Mouse (Mus musculus) right cerebral cortex, adult 2 months (tissue): ENCODE measurements at regions not wholly inside any gene's neighbourhood (a gene's known extent, or its start where the extent isn't known, plus 50 kb on each side); places are given as distances from the start of the nearest gene placed in this dataset.
A peak's percentile ranks its signal among the peaks of the same experiment; 100 is the strongest.

Source experiments
- DNase-seq, 2 experiments: peaks; one replicate each; pipeline ENCODE4 v3.0.0; 2021 to 2022; ENCODE audit warnings: low spot score in 2 of 2

DNA sequence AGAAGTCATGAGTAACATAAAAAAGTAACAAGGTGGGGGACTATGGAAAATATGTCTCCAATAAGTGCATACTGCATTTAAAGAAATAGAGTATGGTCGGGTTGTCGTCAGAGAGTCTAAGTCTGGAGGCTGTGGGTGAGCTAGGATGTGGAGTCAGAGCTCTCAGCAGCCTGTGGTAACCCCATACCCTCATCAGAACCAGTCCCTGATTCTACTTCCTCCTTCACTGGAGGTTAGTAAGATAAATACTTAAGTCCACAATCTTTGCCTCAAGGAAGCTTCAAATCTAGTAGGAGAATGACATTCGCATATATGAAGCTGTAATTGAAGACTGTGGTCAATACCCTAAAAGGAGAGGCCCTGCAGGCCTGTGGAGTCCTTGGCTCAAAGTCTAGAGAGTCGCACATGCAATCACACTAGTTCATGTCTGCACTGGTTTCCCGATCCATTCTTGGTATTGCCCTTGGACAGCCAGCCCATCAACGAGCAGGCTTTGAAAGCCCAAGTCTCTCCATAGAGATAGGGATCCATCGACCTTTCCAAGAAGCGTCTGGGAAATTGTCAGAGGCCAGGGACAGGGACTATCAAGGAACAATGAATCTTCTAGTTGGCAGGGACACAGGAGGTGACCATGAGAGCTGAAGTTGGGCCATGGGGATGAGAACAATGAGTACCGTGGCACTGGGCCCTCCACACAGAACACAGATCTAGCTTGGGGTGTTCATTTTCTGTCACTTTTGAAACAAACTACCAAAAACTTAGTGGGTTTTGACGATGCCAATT, 200.3 kb downstream of the Zfp36l1 start:
- no peak for DNase-seq

DNA sequence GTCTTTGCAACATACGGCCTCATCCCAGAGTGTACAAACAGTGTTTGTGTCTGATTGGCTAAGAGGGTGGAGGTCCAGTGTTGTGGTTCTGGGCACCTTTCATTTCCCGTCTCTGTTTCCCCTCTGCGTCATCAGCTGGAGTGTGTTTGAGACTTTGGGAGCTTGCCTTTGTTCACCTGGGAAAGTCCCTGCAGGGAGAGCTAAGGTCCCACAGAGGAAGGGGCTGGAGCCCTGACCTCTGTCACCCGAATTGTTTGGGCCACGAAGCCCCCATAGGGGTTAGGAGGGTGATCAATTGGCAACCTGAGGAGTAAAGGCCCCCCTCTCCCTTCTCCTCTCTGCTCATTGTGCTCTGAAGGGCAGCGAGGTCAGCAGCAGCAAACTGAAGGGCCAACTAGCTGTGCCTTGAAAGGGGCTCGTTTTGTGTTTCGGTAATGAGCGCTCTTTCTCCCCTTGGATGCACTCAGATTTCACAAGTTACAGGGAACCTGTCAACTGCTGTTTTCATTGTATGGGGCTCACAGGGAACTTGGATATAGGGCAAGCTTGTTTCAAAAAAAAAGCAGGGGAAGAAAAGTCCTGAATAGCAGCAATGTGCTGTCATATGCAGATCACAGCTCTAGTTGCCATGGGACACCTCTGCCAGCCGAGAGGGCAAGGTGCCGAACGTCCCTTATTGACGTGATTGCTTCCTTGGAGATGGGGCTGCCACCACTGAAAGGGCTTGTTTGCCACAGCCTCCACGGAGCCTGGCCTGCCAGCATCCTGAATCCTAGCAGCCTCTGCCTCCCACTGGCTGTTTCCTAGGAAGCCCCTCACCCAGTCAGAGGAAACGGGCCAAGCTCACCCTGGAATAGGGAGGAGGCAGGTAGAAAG, 201.7 kb downstream of the Zfp36l1 start:
- DNase-seq, result peak; percentile 36 to 58

DNA sequence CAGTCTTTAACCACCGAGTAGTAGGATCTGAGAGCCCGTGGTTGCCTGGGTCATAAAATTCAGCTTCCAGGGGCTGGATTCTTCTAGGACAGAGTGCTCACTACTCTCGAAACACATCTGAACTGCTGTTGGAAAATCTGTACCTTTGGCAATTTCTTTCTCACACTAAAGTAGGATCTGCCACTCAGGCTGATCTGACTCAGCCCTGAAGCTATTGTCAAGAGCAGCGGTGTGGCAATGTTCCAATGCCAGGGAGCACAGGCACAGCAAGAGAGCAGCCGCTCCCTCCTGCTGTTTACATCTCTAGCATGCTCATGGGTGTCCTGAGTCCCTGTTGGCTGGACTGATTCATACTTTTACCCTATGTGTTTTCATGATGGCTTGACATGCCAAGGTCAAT, 205.2 kb downstream of the Zfp36l1 start:
- no peak for DNase-seq

DNA sequence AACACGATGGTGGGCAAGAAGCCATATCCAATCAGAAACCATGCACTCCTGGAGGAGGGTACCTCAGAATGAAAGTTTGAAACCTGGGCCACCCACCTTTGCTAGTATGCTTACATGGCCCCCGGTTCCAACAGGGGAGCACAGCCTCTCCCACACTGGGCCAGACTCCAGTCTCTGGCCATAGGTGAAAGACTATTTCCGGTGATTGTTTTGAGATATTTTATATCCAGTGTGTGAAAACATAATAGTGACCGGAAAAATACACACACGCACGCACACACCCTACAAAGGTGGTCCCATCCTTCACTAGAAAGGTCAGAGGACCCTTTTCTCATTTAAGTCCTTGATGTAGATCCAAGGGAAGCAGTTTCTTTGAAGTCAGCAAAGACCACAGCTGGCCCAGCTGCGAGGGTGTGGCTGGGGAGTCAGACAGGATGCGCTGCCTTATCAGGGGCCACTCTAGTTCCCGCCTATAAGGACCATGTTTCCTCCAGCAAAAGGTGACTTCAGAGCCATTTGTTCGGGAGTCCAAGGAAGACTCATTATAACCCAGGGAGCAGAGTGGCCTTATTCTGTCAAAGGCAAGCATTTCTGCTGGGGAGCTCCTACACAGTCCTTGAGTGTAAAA, 206.0 kb downstream of the Zfp36l1 start:
- DNase-seq, result no peak

DNA sequence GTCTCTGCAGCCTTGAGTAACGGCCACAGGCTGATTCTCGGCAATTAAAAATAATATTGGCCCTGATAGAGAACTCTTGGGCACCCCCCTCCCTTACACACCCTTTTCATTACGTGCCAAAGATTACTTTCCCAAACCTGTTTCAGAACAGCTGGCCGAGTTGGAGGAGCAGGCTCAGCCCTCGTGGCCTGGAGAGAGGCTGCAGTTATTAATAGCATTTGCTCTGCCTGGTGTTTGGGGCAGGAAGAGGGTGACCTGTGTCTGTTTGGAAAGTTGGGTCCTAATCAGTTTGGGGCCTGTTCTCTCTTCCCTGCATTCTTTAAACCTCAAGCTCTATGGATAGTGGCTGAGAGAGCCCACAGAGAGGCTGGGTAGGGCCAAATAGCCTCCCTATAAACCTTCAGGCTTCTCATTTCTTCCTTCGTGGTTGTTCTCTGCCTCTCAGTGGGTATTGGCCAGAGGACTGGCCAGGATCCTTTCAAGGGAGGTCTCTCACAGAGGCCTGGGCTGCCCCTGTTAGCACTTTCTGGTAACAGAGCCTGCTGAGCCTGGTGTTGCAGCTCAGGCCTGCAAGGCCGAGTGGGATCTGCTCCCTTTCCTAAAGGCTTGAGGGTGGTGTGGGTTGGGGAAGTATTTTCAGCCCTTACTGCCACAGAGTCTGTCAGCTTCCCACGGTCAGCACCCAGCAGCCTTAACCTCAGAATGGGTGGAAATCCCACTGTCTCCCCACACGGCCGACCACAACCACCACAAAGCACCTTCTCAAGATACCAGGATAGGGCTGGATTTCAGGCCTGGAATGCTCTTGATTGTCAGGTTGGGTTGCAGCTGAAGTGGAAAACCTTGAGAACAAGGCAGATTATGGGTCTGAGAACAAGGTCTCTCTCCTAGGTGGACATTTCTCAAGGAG, 206.7 kb downstream of the Zfp36l1 start:
- no peak for DNase-seq

DNA sequence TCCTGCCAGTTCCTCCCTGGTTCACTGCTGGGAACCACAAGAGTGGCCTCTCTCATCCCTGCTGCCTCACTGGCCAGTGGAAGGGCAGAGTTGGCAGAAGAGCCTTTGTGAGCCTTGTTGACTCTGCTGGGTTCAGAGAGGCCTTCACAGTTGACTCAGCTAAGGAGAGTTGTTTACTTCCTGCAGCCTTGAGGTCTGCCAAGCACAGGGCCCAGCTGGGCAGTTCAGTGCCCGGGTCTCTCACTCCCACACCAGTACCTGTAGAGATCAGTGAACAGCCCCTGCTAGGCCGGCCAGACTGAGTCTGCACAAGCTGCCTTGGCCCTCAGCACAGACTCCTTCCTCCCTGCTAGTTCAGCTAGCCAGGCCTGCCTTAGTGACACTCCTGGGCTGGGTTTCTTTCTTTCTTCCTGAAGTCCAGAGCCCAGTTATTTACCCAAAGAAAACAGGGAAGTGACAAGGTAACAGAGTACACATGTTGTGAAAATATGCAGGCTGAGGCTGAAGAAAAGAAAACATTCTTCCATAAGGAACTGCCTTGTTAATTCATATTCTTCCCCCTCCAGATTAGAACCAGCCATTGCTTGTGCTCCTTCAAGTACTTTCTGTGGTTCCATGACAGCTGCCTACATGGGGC, 207.8 kb downstream of the Zfp36l1 start:
- DNase-seq, result no peak

DNA sequence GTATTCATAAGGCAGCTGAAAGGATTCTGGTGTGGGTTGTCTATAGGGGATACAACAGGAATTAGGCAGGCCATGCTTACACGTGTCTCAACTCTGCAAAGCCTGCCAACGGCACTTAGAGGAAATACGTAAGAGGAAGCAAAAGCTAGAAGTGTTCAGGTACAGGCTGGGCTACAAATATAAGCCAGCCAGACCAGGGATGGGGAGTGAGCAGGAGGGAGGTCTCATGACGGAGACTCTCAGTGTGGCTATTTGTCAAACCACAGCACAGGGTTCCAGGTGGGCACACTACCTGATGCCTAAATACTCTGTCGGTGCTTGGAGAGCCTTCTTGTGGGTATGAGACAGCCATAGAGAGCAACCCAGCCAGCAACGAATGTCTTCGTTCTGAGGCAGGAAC, 210.1 kb downstream of the Zfp36l1 start:
- no peak for DNase-seq

DNA sequence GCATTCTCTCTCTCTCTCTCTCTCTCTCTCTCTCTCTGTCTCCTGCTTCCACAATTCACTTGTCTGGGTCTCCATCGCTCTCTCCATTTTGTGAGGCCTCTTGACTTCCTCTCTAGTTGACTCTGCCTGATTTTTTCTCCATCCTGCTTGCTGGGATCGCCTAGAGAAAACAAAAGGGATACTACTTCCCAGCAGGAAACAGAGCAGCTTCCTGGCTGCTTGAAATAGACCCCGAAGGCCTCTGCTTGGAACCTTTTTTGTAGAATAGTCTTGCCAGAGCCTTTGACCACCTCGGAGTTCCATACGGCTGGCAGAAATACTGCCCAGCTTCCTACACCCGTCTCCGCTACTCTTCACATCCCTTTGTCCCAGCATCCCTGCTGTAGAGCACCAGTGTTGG, 210.7 kb downstream of the Zfp36l1 start:
- no peak for DNase-seq

DNA sequence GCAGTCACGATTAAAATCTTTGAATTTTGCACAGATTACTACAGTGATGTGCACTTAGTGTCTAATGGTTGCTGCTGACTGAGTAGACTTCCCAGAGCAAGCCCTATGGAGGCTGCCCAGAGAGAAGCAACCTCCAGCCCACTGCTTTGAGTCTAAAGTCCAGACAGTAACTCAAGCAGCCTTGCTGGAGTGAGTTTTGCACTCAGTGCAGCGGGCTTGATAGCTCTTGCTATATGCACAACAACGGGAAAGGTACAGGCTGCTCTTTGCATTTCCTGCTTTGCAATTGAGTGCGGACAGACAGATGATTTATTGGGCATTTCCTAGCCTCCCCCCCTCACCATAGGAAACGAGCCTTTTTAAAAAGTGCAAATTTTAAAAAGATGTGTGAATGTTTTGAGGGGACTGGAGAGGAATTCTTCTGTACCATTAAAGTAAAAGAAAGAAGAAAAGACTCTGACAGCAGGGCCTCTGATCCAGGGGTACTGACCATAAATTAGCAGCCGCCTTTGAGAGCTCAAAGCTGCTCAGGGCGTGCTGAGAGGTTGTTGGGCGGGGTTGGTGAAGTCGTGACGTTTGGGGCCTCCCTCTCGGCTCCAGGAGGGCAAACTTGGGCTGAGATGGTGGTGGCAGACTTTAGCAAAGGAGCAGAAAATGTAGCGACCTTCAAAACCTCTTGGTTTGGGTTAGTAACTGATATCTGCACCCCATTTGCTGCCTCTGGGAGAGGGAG, 214.4 kb downstream of the Zfp36l1 start:
- no peak for DNase-seq

DNA sequence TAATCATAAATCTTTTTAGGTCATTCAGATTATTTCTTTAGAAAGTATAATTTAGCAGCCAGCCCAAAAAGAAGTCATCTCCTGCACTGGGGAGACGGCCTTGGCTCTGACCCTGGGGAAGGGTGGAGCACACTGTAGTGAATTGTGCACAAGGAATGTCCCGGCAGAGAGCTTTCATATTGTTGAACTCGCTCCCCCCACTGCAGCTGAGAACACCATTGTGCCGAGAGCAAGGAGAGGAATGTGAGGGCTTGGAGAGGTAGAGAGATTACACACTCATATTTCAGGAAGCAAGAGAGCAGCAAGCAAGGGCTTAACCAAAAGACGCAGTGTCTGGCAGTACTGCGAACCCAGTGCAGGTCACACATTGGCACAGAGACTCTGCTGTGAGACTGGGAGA, 216.8 kb downstream of the Zfp36l1 start:
- no peak for DNase-seq

DNA sequence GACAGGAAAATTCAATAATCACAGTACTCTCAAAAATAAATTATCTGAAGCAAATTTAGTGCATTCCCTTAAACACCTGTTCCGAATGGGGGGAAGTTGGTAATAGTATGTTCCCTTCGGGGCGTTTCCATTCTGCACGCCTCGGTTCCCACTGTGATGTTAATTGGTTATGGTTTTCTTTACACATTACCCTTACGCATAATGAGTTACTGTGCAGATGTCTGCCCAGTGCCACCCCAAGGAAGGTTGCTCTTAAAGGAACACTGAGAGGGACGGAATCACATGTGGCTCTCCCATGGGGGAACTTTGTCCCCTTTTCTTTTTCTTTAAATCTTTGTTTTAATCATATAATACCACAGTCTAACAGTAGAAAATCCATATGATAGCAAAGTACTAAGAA, 217.5 kb downstream of the Zfp36l1 start:
- no peak for DNase-seq

DNA sequence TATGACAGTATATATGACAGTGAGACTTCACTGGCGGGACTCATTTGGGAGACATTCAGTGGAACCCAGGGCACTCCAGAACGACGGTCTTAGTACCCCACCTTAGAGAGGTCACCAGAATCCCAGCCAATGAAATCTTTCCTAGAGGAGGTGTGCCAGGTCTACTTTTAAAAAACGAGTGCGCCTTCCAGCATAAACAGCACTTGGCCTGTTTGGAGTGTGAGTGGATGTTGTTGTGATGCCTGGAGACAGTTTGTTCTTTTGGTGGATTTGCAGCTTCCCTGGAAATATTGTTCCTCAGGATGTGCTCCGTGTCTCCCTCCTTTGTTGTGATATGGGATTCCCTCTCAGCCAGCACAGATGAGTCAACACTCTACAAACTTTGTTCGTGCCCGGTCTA, 219.9 kb downstream of the Zfp36l1 start:
- no peak for DNase-seq

DNA sequence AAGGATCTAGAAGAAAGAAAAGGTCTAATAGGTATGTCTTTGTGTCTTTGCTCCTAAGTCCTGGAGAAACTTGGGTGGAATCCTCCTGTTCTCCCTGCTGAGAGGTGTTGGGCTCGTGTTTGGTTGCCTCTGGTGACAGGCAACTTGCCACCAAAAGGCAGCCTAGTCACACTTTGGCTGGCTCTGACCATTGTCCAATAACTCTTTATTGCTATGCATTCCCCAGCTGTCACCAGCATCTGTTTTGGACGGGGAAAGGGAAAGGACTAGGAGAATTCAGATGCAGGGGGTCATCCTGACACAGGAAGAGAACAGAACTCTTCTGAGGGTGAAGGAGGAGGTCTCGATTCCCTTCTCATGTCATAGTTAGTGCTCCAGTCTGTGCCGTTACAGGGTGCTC, 220.9 kb downstream of the Zfp36l1 start:
- DNase-seq, result no peak

DNA sequence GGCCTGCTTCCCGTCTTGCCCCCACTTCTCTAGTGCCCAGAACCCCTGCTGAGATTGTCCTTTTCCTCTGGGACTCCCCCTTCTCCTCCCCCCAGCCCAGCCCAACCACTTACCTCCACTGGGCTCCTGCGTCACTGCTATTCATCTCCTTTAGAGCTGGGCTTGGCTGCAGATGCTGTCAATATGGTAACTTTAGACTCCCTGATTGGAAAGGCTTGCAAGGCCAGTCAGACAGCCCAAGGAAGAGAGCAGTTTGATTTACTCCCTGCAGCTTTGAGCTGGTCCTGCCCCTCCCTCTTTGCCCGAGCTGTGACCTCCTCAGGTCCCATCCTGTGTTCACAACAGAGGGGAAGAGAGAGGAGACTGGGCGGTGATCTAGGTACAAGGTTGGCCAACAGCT, 221.9 kb downstream of the Zfp36l1 start:
- DNase-seq, result no peak

DNA sequence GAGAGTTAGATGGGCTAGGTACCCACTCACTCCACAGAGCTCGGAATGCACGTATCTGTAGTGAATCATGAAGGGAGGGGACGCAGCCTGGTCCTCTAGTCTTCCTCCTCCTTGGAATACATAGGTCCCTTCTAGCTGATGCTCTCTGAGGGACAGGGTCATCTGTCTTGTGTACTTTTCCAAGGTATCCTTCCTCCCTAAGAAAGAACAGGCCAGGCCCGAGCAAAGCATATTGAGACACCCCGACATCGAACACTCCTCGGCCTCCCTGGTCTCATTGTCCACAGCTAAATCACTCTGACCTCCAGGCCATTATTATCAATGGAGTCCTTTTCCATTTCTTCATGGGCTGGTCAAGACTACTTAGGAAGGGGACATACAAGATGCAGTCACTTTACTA, 222.5 kb downstream of the Zfp36l1 start:
- no peak for DNase-seq

DNA sequence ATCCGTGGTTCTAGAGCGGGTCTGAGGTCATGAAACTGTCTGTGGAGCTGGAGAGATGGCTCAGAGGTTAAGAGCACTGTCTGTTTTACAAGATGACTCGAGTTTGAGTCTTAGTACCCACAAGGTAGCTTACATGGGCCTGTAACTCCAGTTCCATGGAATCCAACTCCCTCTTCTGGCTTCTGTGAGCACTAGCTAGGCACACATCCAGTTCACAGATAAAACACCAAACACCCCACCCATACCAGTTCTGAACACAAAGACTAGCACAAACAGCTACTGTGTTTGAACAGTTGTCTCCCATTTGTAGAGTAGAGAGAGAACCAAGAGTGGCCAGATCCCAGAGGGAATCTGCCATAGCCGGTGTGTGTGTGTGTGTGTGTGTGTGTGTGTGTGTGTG, 224.0 kb downstream of the Zfp36l1 start:
- no peak for DNase-seq

DNA sequence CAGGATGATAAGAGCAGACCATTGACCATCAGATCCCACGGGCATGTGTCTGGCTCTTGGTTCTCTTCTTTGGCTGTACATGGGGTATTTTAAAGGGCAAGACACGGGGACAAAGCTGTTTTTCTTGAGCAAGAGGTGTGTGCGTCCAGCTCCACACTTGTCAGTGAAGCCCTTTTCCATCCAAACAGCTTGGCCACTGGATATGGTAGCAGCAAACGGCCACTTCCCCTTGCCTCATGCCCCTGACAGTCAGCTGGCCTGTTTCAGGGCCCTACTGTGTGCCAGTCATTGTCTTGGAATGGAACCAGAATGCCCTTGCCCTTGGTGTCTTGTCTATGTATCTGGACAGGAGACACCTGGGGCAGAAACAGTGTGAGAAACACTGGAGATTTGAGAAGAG, 224.7 kb downstream of the Zfp36l1 start:
- DNase-seq, result no peak

DNA sequence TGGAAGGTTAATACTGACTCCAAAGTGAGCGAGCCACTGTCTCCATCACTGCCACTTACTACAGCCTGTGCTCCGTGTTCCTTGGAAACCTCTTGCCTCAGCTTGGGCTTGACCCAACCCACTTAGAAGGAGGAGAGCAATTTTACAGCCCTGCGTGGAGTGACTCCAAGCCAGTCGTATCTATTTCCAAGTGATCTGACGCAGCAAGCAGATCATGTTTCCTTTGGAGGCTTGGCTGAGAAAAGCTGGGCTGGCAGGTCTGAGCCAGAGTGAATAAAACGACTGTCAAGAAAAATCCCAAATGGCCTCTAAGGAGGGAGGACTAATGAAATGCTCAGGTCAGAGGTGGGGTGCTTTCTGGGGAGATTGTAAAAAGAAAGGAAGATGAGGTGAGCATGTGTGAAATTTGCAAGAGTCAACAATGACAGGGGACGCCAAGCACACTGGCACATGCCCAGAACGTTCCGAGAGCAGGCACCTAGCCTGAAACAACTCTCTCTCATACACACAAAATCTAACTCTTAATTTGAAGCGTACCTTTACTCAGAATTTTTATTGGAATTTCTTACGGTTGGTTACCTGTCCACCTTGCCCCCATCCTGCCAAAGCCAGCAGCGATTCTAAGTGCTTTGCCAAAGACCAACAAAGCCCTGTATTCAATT, 225.5 kb downstream of the Zfp36l1 start:
- DNase-seq, result no peak

DNA sequence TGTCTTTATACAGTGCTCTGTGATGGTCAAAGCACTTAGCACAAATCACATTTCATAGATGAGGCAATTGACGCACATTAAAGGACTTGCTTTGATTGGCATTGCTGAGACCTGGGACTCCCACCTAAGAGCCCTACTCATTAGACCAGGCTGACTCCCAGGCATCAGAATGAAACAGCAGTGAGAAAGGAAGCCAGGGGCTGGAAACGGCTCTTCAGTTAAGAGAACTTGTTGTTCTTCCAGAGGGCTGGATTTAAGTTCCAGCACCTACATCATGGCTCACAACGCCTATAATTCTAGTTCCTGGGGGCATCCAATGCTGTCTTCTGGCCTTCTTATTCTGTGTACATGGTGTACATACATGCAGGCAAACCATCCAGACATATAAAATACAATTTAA, 226.3 kb downstream of the Zfp36l1 start:
- no peak for DNase-seq

DNA sequence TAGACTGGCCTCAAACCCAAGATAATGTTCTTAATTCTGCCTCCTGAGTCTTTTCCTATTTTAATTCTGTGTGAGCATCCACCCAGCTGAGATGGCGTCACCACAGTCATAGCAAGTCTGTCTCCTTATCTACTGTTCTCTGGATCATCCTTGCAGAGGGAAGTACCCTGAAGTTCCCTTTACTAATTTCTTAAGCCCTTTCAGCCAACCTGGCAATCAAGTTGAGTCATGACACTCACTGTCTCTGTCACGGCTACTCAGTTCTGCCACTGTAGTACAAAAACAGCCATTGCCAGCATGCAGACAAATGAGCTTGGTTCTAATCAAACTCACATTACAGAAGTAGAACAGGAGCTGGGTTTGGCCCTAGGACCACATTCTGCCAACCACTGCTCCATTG, 227.5 kb downstream of the Zfp36l1 start:
- DNase-seq, result no peak
